Mouse (Mus musculus) lung, postnatal 0 days (tissue): ENCODE data around the gene P3h2.

Experiments used
- CTCF ChIP-seq: IDR thresholded peaks from 2 replicates; pipeline ENCODE4 v1.5.1; 2016; ENCODE audit warnings: antibody characterized with exemption, mild to moderate bottlenecking
- EP300 ChIP-seq: IDR thresholded peaks from 2 replicates; pipeline ENCODE4 v1.6.1; 2016; ENCODE audit warnings: antibody characterized with exemption, mild to moderate bottlenecking, control low read depth

- no peak for TF ChIP-seq CTCF
- no peak for TF ChIP-seq EP300
These were observed 148.8 kb downstream of the P3h2 start for GRCm38 (mm10) chr16:25956831-25957230.
